Mouse (Mus musculus) thymus, postnatal 10 days (tissue): Measurements from ENCODE around the gene Zfyve16.

Experiments used
- DNase-seq, 2 experiments: peaks; one replicate each; pipeline ENCODE4 v3.0.0; 2021; ENCODE audit warnings: low spot score in 2 of 2

The Zfyve16 gene

GRCm38 (mm10) chr13:92467891-92468290 lies 62.8 kb downstream of the Zfyve16 start:
- DNase-seq, result no peak

GRCm38 (mm10) chr13:92464698-92465097 lies 66.0 kb downstream of the Zfyve16 start:
- DNase-seq, result no peak

- DNase-seq, result no peak
These were observed 83.8 kb downstream of the Zfyve16 start for GRCm38 (mm10) chr13:92446872-92447271.

- no peak for DNase-seq
These were observed 90.4 kb downstream of the Zfyve16 start for GRCm38 (mm10) chr13:92440286-92440685.

GRCm38 (mm10) chr13:92438656-92439055 lies 92.0 kb downstream of the Zfyve16 start:
- no peak for DNase-seq
